Mouse (Mus musculus) layer of hippocampus, postnatal 14 days (tissue): ENCODE results near the gene Cop1. TPM values are rescaled to one million over a fixed set of nuclear protein-coding genes. Genes with fewer than 3 reads are reported as not detected.

Experiments used
- microRNA-seq, 2 experiments: library from miRNA; unstranded; fragments of <30 nt; microRNA quantifications; one replicate each; pipeline ENCODE4 v1.2.0; 2021
- total RNA-seq, 2 experiments: library from RNA; stranded (reverse); gene quantifications; 2 replicates each; pipeline ENCODE4 v1.2.3; 2021

The Cop1 gene
- total RNA-seq, 2 experiments from 2014 or later: 135 to 138 TPM

Small RNAs within 50 kb of the gene (microRNA-seq; reads per million reads assigned to microRNA genes)
- gene Mir1843b: 279 to 419 reads per million in 2 experiments
